Mouse (Mus musculus) heart, adult 2 months (tissue): Measurements from ENCODE around the gene Dnhd1.

ENCODE experiments used
- CTCF ChIP-seq: fragments of 200-600 bp; IDR thresholded peaks from 2 replicates; pipeline ENCODE4 v1.8.1; 2022; ENCODE audit warnings: antibody characterized with exemption, mild to moderate bottlenecking, moderate library complexity
- EP300 ChIP-seq: fragments of 200-500 bp; IDR thresholded peaks from 2 replicates; pipeline ENCODE4 v1.6.1; 2011; ENCODE audit warnings: low read depth, low read length, control low read depth; ENCODE audit not compliant: insufficient read depth
- POLR2A ChIP-seq: fragments of 200-500 bp; IDR thresholded peaks from 2 replicates; pipeline ENCODE4 v1.6.1; 2011; ENCODE audit warnings: mild to moderate bottlenecking, low read depth, low read length, control low read depth; ENCODE audit not compliant: insufficient read depth

- TF ChIP-seq POLR2A (no peak), CTCF (peak; percentile 13; the same call in 1 of the 2 replicates), EP300 (no peak)
Measured at GRCm38 (mm10) chr7:105715366-105715765, 64.7 kb downstream of the Dnhd1 start.
